Mouse (Mus musculus): ENCODE data around the gene Clcnka. TPM values are rescaled to one million over a fixed set of nuclear protein-coding genes. Genes with fewer than 3 reads are reported as not detected.

The Clcnka gene
- polyA plus RNA-seq, 1 experiment from 2014 or later: 7.6 TPM

DNA sequence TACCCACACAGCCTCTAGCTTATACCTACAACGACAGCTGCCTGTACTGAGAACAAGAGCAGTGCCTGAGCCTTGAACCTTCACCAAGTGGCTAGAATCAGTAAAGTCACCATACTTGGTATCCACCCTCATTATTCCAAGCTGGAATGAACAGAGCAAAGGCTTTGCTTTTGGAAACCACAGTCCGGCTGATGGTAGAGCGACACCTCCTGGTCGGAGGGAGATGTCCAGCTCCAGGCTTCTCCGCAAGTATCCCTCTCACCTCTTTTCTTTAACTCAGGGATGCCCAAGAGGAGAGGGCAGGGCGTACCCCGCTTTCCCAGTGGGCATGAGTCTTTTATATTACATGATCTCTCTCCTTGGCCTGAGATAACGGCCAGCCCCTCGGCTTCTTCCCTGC is 31.3 kb upstream of the Clcnka start:
- ATAC-seq (replicated peaks; ENCODE audit: low FRiP score): no peak
- Histone ChIP-seq H3K4me2 (no peak overlapping the region), H3K36me3 (no peaks in the 10 kb centered on the region), H3K9me3 (replicated peaks) (no peaks in the 10 kb centered on the region), H3K27ac (no peak overlapping the region), H3K4me3 (replicated peaks) (no peak overlapping the region), H3K9ac (no peak overlapping the region), H3K4me1 (peaks cover 25% of the 10 kb centered on the region), H3K27me3 (no peaks in the 10 kb centered on the region)
- WGBS: 51% methylated on average over 9 of the region's 9 CpGs

DNA sequence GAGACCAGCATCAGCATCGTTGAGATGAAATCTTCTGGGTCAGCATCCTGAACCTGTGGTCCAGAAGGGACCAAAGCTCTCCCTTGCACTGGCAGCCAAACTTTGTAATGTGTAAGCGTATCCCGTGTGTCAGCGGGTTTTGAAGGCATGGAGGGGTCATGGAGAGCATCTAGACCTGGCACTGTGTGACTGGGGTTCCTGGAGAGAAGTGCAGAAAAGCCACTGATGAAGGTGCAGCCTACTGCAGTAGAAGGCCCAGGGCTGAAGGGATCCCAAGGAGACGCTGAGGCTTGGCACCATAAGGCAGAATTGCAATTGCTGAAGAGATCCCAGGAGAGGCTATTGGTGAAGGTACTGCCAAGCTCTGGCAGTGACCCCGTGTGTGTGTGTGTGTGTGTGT is 30.9 kb upstream of the Clcnka start:
- H3K4me1 ChIP-seq: peaks cover 25% of the 10 kb centered on the region
- H3K27me3 ChIP-seq: no peaks in the 10 kb centered on the region
- no peak overlapping the region for H3K4me3 ChIP-seq (replicated peaks)
- ATAC-seq (replicated peaks; ENCODE audit: low FRiP score): no peak
- H3K36me3 ChIP-seq: no peaks in the 10 kb centered on the region
- no peak overlapping the region for H3K4me2 ChIP-seq
- WGBS: 82% methylated on average over 6 of the region's 6 CpGs
- no peak overlapping the region for H3K9ac ChIP-seq
- no peak overlapping the region for H3K27ac ChIP-seq
- H3K9me3 ChIP-seq (replicated peaks): no peaks in the 10 kb centered on the region

DNA sequence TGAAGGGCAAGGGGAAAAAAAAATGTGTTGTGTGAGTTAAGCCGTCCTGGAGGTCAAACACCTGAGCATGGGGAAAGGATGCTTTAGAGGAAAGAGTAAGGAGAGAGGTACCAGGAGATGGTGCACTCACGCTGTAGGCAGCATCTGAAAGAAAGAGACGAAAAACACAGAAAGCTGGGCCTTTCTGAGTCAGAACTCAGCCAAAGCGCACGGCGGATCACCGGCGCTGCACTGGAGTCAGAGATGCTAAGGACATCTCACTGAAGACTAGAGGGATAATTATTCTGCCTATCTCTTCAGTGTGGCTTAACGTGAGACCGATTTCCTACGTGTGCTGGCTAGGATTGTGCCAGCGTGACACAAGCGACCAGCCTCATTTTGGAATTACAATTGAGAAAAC is 29.4 kb upstream of the Clcnka start:
- no peak for ATAC-seq (replicated peaks; ENCODE audit: low FRiP score)
- H3K9me3 ChIP-seq (replicated peaks): no peaks in the 10 kb centered on the region
- no peaks in the 10 kb centered on the region for H3K36me3 ChIP-seq
- no peak overlapping the region for H3K27ac ChIP-seq
- H3K9ac ChIP-seq: no peak overlapping the region
- WGBS: 90% methylated on average over 13 of the region's 13 CpGs
- H3K27me3 ChIP-seq: peaks cover 4% of the 10 kb centered on the region; the same call in 1 of the 2 replicates
- no peak overlapping the region for H3K4me2 ChIP-seq
- no peak overlapping the region for H3K4me3 ChIP-seq (replicated peaks)
- peaks cover 25% of the 10 kb centered on the region for H3K4me1 ChIP-seq

DNA sequence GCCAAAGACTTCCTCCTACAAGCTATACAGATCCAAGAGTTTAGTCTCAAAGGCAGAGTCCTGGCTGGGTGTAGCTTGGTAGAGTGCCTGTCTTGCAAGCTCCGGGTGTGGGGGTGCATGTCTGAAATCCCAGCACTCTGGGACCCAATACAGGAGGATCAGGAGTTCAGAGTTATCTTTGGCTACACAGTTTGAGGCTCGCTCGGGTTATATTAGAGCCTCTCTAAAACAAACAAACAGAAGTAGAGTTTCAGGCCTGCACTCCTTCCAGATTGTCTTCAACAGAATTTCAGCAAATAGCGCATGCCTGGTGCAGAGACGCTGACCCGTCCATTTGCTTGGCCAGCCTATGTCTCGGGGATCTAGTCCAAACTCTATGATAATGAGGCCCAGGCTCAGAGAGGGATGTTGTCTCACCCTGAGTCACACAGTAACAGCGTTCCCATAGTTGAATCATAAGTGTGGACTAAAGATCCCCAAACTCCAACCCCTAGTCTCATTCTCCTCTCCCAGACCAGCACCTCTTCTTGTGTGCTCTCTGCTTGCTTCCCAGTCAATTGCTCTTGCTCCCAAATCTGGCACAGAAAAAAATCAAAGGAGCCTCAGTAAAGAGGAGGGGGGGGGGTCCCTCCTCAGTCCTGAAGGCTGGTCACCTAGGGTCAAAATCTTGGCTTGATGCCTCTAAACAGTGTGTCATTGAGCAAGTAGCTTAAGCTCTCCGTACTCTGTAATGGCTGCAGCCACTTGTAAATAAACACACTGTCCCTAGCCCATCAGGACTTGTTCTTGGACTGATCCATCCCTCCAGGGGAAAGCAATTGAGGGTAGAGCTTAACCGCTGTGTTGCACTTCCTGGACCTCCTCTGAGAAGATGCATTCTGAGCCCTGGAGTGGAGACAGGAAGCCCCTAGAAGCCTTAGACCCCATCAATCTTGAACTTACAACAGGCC is 28.5 kb upstream of the Clcnka start:
- Histone ChIP-seq H3K36me3 (no peaks in the 10 kb centered on the region), H3K27ac (peak overlapping the region; percentile 56), H3K4me3 (replicated peaks) (no peak overlapping the region), H3K4me2 (peak overlapping the region; percentile 91; the same call in 1 of the 2 replicates), H3K9ac (no peak overlapping the region), H3K9me3 (replicated peaks) (no peaks in the 10 kb centered on the region), H3K4me1 (peaks cover 25% of the 10 kb centered on the region), H3K27me3 (peaks cover 9% of the 10 kb centered on the region; the same call in 1 of the 2 replicates)
- ATAC-seq (replicated peaks; ENCODE audit: low FRiP score): no peak
- 73% methylated on average over 10 of the region's 10 CpGs for WGBS

DNA sequence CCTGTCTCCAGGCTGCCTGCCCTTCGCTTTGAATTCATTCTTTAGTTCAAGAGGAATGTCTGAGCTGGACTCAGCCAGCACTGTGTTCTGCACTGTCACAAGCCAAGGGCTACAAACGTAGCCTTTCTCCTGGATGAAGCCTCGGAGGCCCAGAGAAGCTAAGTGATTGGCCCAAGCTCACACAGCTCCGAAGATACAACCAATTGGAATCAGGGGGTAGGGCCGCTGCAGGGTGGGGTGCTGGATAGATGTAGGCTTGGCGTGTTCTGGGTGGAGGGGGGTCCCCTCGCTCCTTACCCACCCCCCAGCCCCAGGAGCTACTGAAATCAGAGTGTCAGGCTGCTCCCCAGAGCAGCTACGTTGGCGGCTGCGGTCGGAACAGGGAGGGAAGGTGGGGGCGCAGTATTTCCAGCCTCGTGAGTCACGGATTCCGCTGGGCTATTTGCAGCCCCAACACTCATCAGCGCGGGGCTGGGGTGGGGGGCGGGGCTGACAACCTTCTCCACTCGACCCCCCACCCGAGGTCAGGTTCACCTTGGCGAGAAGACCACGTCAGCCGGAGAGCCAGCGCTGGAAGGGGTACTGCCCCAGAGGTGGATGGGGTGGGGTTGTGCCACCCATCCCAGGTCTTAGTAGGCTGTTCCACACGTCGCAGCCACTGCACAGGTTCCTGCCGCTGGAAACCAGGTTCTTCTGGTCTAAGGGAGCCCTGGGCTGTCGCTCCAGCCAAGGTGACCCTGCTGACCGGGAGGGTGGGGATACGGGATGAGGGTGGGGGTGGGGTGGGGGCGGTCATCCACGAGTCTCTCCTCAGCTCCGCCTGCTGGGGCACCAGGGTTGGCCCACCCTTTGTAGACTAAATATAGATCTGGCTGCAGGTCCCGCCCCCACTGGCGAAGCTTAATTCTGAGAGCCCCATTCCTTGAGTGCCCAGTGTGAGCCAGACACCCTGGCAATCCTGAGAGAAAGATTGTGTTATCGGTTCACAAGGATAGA is 27.3 kb upstream of the Clcnka start:
- H3K4me1 ChIP-seq: peaks cover 37% of the 10 kb centered on the region
- H3K36me3 ChIP-seq: no peaks in the 10 kb centered on the region
- peaks cover 11% of the 10 kb centered on the region; the same call in 1 of the 2 replicates for H3K27me3 ChIP-seq
- no peaks in the 10 kb centered on the region for H3K9me3 ChIP-seq (replicated peaks)
- peak overlapping the region; percentile 56 for H3K27ac ChIP-seq
- peak overlapping the region; percentile 47 for H3K9ac ChIP-seq
- ATAC-seq (replicated peaks; ENCODE audit: low FRiP score): peak; percentile 75
- H3K4me2 ChIP-seq: peak overlapping the region; percentile 91
- H3K4me3 ChIP-seq (replicated peaks): peak overlapping the region; percentile 46
- 3% methylated on average over 35 of the region's 36 CpGs for WGBS

DNA sequence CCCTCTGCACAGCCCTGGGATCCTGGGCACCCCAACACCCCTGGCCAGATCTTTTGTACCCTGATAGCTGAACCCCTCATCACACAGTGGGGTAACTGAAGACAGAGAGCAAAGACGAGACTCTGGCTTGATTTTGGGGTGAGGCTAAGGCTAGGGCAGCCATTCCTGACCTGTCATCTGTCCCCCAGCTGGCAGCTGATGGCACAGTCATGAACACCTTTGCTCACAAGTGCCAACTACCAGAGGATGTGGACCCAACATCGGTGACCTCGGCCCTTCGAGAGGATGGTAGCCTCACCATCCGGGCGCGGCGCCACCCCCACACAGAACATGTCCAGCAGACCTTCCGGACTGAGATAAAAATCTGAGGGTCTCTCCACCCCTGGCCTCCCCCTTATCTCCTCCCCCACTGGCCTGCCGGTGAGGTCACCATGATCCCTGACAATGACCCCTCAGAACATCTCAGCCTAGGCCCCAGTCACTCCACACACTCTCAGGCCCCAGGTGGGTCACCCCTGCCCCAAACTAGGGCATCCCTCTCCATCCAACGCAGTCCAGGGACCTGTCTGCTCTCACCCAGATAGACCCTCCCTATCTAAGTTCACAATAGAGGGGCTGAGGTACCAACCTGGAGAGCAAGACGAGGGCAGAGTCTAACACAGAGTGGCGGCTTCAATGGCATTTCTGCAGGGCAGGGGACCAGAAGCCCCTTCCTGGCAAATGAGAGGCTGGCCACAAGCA is 25.3 kb upstream of the Clcnka start:
- Histone ChIP-seq H3K9me3 (replicated peaks) (no peaks in the 10 kb centered on the region), H3K4me2 (no peak overlapping the region), H3K36me3 (no peaks in the 10 kb centered on the region), H3K4me1 (peaks cover 54% of the 10 kb centered on the region), H3K27me3 (peaks cover 11% of the 10 kb centered on the region; the same call in 1 of the 2 replicates), H3K27ac (no peak overlapping the region), H3K9ac (no peak overlapping the region), H3K4me3 (replicated peaks) (no peak overlapping the region)
- ATAC-seq (replicated peaks; ENCODE audit: low FRiP score): no peak
- WGBS: 87% methylated on average over 13 of the region's 13 CpGs

DNA sequence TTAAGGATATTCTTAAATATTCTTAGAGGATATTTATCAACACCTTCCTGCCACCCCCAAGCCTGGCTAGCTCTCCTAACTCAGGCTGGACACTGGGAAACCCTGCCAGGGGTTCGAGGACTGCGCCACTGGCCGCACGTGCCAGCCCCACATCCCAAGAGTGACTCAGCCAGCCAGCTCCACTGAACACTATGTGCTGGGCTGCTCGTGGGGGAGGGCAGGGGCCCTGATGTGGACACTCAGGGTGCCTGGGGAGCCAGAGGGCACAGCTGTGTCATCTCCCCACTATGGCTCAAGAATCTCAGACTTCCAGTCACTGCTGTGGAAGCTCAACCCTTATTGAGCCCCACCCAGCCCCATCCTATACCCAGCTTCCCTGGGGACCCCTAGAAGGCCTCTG is 24.8 kb upstream of the Clcnka start:
- H3K36me3 ChIP-seq: no peaks in the 10 kb centered on the region
- H3K4me2 ChIP-seq: no peak overlapping the region
- 84% methylated on average over 5 of the region's 5 CpGs for WGBS
- H3K27me3 ChIP-seq: peaks cover 11% of the 10 kb centered on the region; the same call in 1 of the 2 replicates
- no peak for ATAC-seq (replicated peaks; ENCODE audit: low FRiP score)
- H3K9me3 ChIP-seq (replicated peaks): no peaks in the 10 kb centered on the region
- H3K4me1 ChIP-seq: peaks cover 54% of the 10 kb centered on the region
- no peak overlapping the region for H3K4me3 ChIP-seq (replicated peaks)
- H3K27ac ChIP-seq: no peak overlapping the region
- no peak overlapping the region for H3K9ac ChIP-seq

DNA sequence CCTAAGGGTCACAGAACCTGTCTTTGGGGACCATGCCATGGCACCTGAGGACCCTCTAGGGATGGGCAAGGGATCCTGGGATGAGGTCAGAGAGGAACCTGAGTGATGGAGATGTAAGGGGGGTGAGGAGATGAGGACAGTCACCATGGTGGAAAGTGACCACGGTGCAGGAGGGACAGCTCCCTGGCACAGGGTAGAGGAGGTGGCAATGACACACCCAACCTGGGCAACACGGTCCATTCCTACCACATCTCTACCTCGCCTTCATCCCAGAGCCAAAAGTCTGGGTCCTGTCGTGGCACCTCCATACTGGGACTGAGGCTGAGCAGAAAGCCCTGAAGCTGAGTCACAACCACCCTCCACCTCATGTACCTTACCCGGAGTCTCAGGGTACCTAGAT is 24.3 kb upstream of the Clcnka start:
- Histone ChIP-seq H3K4me1 (peaks cover 54% of the 10 kb centered on the region), H3K9ac (no peak overlapping the region), H3K4me3 (replicated peaks) (no peak overlapping the region), H3K27ac (no peak overlapping the region), H3K27me3 (peaks cover 11% of the 10 kb centered on the region; the same call in 1 of the 2 replicates), H3K4me2 (no peak overlapping the region), H3K9me3 (replicated peaks) (no peaks in the 10 kb centered on the region), H3K36me3 (no peaks in the 10 kb centered on the region)
- WGBS: 79% methylated on average over 5 of the region's 5 CpGs
- no peak for ATAC-seq (replicated peaks; ENCODE audit: low FRiP score)

DNA sequence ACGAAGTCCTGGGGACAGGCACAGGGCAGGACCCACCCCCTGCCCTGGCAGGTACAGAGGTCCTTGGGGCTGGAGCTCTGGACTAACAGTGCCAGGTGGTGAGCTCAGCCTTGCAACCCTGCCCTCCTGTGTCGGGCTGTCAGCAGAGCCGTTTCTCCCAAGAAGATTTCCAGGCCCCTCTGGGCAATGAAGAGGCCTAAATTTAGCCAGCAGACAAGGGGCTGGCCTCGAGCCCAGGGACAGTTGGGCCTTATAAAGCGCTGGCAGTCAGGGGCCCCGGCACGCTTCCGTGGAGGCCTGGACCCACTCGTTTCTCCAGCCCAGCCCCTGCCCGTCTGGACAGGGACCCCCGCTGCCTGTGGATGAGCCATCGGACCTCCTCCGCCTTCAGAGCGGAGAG is 22.9 kb upstream of the Clcnka start:
- H3K9me3 ChIP-seq (replicated peaks): no peaks in the 10 kb centered on the region
- no peak overlapping the region for H3K27ac ChIP-seq
- no peak overlapping the region for H3K9ac ChIP-seq
- H3K4me3 ChIP-seq (replicated peaks): no peak overlapping the region
- peaks cover 43% of the 10 kb centered on the region for H3K4me1 ChIP-seq
- ATAC-seq (replicated peaks; ENCODE audit: low FRiP score): no peak
- no peaks in the 10 kb centered on the region for H3K36me3 ChIP-seq
- H3K27me3 ChIP-seq: peaks cover 11% of the 10 kb centered on the region; the same call in 1 of the 2 replicates
- no peak overlapping the region for H3K4me2 ChIP-seq
- 51% methylated on average over 14 of the region's 14 CpGs for WGBS

DNA sequence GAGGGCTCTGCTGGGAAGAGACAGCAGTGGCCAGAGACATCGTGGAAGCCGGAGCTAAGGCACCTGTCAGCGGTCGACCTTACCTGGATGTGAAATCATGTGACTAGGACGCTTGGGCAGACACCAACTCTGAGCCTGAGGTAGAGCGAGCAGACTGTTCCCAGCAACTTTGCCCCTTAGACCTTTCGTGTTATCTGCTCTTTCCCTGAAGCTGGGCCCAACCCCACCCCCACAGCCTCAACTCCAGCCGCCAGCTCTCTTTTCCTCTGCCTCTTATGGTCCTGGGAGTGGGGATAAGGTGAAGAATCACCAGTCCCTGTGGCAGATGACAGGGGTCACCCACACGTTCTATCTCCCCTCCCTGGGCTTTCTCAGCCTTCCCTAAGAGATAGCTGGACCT is 22.4 kb upstream of the Clcnka start:
- H3K4me3 ChIP-seq (replicated peaks): no peak overlapping the region

DNA sequence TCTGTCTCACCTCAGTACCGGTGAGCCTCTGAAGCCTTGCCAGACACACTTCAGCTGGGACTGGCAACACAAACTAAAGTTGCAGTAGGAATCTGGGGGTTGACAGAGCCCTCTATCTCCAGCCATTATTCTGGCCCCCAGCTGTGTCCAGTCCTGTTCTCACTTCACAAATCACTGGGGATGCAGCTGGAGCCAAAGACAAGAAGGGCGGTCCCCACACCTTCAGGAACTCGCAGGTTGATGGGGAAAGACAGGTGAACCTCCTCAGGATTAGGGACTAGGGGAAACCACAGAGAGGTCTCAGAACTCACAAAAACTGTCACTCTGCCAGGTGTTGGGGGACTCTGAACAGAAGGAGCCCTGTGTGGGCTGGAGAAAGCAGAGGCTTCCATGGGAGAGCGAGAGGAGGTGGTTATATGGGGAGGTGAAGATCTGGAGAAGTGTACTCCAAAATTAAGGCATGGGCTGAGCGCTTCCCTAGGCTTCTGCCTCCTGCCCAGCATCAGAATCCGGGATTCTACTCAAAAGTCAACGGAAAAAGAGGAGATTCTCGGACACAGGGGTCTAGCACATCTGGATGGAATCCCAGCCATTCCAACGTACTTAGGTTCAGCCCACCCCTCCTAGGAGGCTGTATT is 21.8 kb upstream of the Clcnka start, which contains the start of gene Hspb7:
Gene Hspb7 (plus strand): TSS at position 588 of the 638 bp plus-strand sequence.
- no peak within 1 kb of the TSS for H3K9ac ChIP-seq
- H3K27ac ChIP-seq: no peak within 1 kb of the TSS; the same call in 1 of the 2 replicates
- H3K4me3 ChIP-seq (replicated peaks): no peak within 1 kb of the TSS
- no peak for ATAC-seq (replicated peaks; ENCODE audit: low FRiP score)
- H3K27me3 ChIP-seq: peaks cover 11% of the 10 kb centered on the region; the same call in 1 of the 2 replicates
- 54% methylated on average over 9 of the region's 9 CpGs for WGBS
- no peaks in the 10 kb centered on the region for H3K9me3 ChIP-seq (replicated peaks)
- no peaks in the 10 kb centered on the region for H3K36me3 ChIP-seq
- no peak within 1 kb of the TSS for H3K4me2 ChIP-seq
- peaks cover 32% of the 10 kb centered on the region for H3K4me1 ChIP-seq

More for the DNA sequence above, 22.4 kb upstream of the Clcnka start:
- Histone ChIP-seq H3K4me2 (no peak overlapping the region), H3K27me3 (peaks cover 11% of the 10 kb centered on the region; the same call in 1 of the 2 replicates), H3K4me1 (peaks cover 38% of the 10 kb centered on the region), H3K36me3 (no peaks in the 10 kb centered on the region), H3K9ac (no peak overlapping the region), H3K27ac (no peak overlapping the region), H3K9me3 (replicated peaks) (no peaks in the 10 kb centered on the region)
- ATAC-seq (replicated peaks; ENCODE audit: low FRiP score): no peak
- WGBS: 49% methylated on average over 9 of the region's 9 CpGs

All from kidney, embryonic 15.5 days (tissue).